Mouse (Mus musculus): Measurements from ENCODE around the gene Hs6st3. TPM values are rescaled to one million over a fixed set of nuclear protein-coding genes. Genes with fewer than 3 reads are reported as not detected.

Hs6st3 gene
- total RNA-seq, 1 experiment from 2014 or later, result not detected

GRCm38 (mm10) chr14:119233598-119233997 lies 95.5 kb downstream of the Hs6st3 start:
- ATAC-seq (replicated peaks; ENCODE audit: low read depth, poor library complexity, severe bottlenecking), result no peak

DNA sequence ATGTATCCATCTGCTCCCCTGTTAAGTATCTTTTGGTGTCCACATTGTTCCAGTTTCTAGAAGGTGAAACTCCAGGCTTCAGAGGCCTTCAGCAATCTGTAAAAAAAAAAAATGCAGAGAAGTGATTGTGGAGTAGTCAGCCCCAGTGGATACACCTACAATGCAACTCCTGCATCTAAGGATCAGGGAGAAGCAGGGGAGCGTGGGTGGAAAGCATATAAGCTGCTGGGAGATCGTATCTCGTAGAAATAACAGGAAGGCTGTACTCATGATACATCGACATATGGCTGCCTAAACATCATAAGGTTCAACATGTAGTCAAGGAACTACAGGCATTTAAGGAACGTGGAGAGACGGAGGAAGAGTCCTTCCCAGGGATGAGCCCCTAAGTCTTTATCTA lies 109.0 kb downstream of the Hs6st3 start:
- no peak for ATAC-seq (replicated peaks; ENCODE audit: low read depth, poor library complexity, severe bottlenecking)

DNA sequence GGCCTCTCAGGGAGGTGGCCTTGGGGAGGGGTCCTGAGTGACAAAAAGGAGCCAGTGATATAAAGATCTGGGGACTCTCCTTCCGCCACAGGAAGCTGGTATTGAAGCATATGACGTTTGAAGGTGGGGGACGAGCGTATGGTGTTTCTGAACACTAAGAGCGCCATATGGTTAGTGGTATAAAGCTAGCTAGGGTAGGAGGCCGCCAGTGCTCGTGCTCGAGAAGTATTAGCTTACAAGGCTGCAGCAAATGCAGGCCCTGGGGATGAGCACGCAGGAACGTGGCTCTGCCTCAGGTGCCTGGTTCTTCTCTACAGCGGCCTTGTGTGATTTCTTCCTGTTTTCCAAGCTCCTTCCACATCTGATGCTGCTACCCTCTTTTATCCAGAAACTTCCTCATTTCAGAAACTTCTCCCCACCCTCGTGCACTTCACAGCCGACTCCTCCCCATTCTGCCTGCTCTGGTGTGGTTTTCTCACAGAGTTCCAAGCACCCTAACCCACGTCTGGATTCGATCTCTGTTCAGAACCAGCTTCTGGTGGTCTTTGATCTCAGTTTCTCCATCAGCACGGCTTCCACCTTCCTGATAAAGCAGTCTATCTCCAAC lies 110.0 kb downstream of the Hs6st3 start:
- peak; percentile 76 for ATAC-seq (replicated peaks; ENCODE audit: low read depth, poor library complexity, severe bottlenecking)

DNA sequence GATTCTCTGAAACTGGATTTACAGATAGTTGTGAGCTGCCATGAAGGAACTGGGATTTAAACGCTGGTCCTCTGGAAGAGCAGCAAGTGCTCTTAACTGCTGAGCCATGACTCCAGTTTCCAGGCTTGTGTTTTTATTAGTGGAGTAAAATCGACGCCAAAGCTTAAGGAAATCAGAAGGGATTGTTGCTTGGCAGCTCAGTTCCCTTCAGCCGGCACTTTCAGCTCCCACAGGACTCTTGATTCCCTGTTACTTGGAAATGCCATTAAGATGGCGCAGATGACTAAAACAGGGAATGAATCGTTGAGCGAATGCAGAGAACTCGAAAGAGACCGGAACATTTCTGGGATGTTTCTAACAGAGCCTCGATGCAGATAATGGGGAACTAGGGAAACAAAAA lies 112.2 kb downstream of the Hs6st3 start:
- no peak for ATAC-seq (replicated peaks; ENCODE audit: low read depth, poor library complexity, severe bottlenecking)

- ATAC-seq (replicated peaks; ENCODE audit: low read depth, poor library complexity, severe bottlenecking), result no peak
Observed at GRCm38 (mm10) chr14:119255396-119255795, 117.3 kb downstream of the Hs6st3 start.

DNA sequence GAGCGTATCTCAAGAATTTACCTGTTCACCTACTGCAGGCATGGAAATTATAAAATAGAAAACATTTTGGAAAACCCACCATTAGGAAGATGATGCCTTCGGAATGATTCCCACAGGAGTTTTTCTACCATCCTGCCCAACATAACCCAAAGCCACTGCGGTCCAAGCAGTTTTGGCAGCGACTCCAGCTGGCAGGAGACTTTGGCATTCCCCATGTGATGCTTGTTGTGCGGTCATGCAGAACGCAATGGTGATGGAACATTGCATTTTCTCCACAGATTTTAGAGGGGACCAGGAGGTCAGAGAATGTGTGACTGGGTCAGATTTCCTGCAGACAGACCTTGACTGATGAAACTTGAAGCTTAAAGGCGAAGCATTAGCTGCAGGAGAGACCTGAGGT lies 118.9 kb downstream of the Hs6st3 start:
- no peak for ATAC-seq (replicated peaks; ENCODE audit: low read depth, poor library complexity, severe bottlenecking)

DNA sequence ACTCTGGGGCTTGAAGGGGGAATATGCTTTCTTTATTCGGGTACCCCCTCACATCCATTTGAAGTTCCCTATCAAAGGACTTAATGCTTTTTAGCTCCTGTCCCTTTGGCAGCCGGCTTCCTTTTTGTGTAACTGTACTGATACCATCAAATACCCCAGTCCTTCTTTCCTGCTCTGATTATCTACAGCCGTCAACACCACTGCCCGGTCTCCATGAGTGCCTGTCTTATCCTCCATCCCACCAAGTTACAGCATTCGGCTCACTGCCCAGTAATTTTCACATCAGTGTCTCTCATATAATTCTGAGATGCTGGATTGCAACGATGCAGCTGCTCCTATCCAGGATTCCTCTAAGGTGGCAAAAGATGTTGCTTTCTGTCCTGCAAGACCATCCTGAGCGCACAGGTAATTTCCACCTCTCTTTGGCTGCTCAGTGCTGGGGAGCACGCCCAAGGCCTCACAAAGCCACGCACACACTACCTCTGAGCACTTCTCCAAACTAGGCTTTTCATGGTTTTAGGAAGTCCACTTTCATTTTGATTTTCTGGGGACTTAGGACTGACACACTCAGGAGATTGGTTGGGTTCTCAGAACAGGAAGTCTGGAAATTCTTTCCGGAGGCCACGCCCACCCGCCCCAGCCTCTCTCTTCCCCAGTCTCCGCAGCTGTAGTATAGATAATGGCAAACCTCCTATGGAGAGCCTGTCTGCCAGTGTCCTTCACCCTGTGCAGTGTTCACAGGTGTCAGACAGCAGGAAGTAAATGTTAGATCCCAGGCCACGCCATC lies 122.2 kb downstream of the Hs6st3 start:
- ATAC-seq (replicated peaks; ENCODE audit: low read depth, poor library complexity, severe bottlenecking), result peak; percentile 94

- no peak for ATAC-seq (replicated peaks; ENCODE audit: low read depth, poor library complexity, severe bottlenecking)
Observed at GRCm38 (mm10) chr14:119266334-119266733, 128.2 kb downstream of the Hs6st3 start.

DNA sequence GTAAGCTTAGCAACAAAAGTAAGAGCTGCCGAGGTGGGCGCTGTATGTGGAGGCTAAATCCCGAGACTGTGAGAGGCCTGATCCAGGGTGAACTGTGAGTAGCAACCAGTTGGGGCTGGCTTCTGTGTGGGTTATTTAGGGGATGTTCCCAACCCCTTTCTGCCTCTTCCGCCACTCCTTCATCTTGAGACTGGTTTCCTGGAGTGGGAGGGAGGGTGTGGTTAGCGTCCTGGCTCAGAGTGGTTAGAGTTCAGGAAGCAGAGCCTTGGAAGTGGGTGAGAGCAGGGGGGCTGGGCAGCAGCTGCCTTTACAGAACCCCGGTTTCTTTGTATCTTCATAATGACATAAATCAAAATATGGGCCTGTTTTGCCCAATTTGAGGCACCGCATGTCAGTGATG lies 134.9 kb downstream of the Hs6st3 start:
- peak; percentile 98 for ATAC-seq (replicated peaks; ENCODE audit: low read depth, poor library complexity, severe bottlenecking)

GRCm38 (mm10) chr14:119278156-119278555 lies 140.0 kb downstream of the Hs6st3 start:
- 0 out of 2 replicates have a peak, but pooled peaks have one; percentile 36 for ATAC-seq (replicated peaks; ENCODE audit: low read depth, poor library complexity, severe bottlenecking)

DNA sequence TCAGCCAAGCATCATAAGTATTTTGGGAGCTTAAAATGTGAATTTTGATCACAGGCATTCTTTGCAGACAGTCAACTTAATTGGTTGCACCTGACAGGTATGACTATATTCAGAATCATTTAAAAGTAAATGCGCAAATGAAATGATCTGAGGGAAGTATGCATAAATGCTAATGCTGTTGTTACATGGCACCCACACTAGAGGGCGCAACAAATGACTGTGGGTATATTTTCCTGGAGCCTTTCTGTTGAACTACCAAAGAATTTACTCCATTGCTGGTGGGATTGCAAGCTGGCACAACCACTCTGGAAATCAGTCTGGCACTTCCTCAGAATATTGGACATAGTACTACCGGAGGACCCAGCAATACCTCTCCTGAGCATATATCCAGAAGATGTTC lies 145.8 kb downstream of the Hs6st3 start:
- ATAC-seq (replicated peaks; ENCODE audit: low read depth, poor library complexity, severe bottlenecking), result peak; percentile 63

DNA sequence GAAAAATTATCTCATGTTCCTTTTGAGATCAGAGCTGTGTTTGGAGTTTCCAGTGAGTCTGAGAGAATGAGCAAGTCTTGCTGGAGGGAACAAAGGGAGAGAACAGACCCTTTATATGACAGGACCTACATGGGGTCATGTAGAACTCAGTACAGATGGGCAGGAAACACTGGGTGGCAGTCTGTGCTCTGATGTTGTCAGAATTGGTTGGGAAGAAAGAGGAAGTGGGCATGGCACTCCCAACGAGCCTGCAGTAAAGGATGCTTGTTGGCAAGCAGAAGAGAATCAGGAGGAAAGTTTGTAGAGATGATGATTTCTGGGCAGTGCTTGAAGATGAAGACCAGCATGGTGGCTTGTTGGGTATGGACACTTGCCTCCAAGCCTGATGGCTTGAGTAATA lies 151.5 kb downstream of the Hs6st3 start:
- peak; percentile 97 for ATAC-seq (replicated peaks; ENCODE audit: low read depth, poor library complexity, severe bottlenecking)

GRCm38 (mm10) chr14:119294071-119294470 lies 155.9 kb downstream of the Hs6st3 start:
- ATAC-seq (replicated peaks; ENCODE audit: low read depth, poor library complexity, severe bottlenecking), result no peak

GRCm38 (mm10) chr14:119306461-119306860 lies 168.3 kb downstream of the Hs6st3 start:
- ATAC-seq (replicated peaks; ENCODE audit: low read depth, poor library complexity, severe bottlenecking), result no peak

DNA sequence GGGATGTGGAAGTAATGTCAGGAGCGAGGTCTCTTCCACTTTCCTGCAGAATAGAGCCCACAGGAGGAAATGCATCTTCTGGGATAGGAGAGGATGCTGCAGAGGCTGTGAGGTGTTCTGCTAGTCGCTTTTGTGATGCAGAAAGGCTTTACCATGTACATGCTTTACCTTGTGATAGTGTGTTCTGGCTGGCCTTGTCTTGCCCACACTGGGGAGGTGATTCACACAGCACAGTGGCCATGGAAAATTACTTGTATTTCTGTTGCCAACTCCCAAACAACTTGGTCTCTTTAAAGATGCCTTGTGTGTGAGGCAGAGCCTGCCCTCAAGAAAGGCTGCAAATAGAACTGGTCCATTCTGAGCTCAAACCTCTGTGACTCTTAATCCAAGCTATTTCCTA lies 180.2 kb downstream of the Hs6st3 start:
- no peak for ATAC-seq (replicated peaks; ENCODE audit: low read depth, poor library complexity, severe bottlenecking)

DNA sequence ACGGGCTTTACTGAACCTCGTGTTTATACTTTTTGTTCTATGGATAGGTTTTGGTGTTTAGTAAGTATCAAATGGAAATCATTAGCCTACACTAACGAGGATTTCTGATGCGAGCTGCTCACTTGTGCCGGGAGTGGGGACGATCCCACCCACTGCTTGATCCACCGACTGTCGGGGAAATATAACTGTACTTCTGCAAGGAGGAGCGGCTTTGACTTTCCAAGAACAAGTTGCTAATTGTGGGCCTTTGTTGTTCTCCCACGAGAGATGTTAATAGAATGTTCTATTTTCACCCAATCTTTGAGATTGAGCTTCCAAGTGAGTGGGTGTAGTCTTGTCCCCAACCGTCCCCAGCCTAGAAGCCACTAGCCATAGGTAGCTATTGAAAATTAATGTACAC lies 209.1 kb downstream of the Hs6st3 start:
- ATAC-seq (replicated peaks; ENCODE audit: low read depth, poor library complexity, severe bottlenecking), result no peak

DNA sequence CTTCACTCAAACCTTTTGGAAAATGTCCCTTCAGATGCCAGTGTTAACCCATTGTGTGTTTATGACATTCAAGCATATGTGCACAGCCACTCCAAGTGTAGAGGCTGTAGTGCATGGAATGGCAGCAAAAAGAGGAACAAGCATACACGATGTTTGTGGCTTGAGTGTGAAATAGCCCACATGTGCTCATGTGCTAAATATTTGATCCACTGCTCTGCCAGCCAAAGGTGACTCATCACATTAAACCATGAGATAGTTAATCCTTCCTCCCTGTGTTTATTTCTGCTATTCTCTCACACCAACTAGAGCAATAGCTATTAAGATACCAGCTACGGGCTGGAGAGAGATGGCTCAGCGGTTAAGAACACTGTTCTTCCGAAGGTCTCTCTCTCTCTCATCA lies 223.3 kb downstream of the Hs6st3 start:
- peak; percentile 56 for ATAC-seq (replicated peaks; ENCODE audit: low read depth, poor library complexity, severe bottlenecking)

DNA sequence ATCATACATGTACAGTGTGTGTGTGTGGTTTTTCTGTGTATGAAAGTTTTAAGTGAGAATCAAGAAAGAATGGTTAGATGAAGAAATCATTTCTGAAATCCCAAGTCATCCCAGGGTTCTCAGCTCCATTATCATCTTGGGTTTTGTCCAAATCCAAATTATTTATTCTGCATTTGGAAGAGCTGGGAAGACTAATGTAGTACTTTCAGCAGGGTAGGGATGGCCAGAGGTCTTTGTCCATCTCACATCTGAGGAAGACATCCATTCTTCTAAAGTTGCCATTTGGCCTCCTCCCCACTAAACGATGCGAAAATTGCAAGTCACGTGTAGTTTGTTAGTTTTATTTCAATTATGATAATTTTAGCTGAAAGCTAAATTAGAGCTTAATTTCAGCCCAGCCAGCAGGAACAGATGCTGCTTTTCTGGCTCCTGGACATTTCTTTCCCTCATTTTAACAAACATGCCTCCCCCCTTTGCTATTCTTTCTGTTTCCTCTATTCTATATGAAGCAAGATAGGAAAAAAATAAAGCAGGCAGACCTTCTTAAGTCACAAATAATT lies 229.8 kb downstream of the Hs6st3 start:
- ATAC-seq (replicated peaks; ENCODE audit: low read depth, poor library complexity, severe bottlenecking), result no peak

GRCm38 (mm10) chr14:119369274-119369673 lies 231.1 kb downstream of the Hs6st3 start:
- no peak for ATAC-seq (replicated peaks; ENCODE audit: low read depth, poor library complexity, severe bottlenecking)

GRCm38 (mm10) chr14:119370013-119370412 lies 231.9 kb downstream of the Hs6st3 start:
- no peak for ATAC-seq (replicated peaks; ENCODE audit: low read depth, poor library complexity, severe bottlenecking)

GRCm38 (mm10) chr14:119379303-119379702 lies 241.2 kb downstream of the Hs6st3 start:
- no peak for ATAC-seq (replicated peaks; ENCODE audit: low read depth, poor library complexity, severe bottlenecking)
